Mouse (Mus musculus): Measurements from ENCODE around the gene Gm10320.

- no peak for TF ChIP-seq POLR2A (IDR thresholded peaks at IDR 0.05; ENCODE audit: insufficient read length, low read depth)
- no peak for TF ChIP-seq USF1 (IDR thresholded peaks at IDR 0.05; ENCODE audit: low read depth)
- TF ChIP-seq POLR2AphosphoS2 (IDR thresholded peaks at IDR 0.05; ENCODE audit: insufficient read length, low read depth): no peak
- no peak for TF ChIP-seq CEBPB (IDR thresholded peaks at IDR 0.05; ENCODE audit: insufficient read depth, poor library complexity, severe bottlenecking)
Observed at GRCm38 (mm10) chr13:98440293-98440952, 51.4 kb downstream of the Gm10320 start.
